Mouse (Mus musculus) heart, postnatal 0 days (tissue): ENCODE results near the gene 2700097O09Rik.

Experiments
- CTCF ChIP-seq: IDR thresholded peaks from 2 replicates; pipeline ENCODE4 v1.5.1; 2016; ENCODE audit warnings: antibody characterized with exemption, control low read depth, low read depth
- EP300 ChIP-seq: IDR thresholded peaks from 2 replicates; pipeline ENCODE4 v1.6.1; 2016; ENCODE audit warnings: antibody characterized with exemption, low read depth

DNA sequence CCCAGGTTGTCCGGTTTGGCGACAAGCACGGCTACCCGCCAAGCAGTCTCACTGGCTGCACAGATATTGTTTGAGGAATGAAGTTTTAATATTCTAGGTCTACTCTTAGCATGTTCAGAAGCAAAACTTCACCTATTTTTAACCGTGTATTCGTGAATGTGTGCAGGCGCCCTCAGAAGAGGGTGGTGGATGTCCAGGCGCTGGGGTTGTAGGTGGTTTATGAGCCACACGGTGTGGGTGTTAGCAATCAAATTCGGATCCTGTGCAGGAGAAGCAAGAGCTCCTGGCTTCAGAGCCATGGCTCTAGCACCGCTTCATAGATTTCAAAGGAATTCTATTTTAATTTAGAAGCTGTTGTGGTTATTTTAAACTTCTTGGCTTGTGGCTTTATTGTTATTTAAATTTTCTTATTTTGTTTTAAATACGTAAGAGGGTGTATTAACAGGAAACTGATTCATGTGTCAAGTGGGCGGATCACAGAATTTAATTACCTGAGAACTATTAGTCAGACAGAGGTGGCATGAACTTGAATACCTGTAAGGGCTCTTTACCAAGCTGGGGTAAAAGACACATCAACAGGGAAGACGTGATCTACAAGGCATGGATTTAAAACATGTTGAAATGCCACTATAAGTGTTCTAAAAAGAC, 72.4 kb downstream of the 2700097O09Rik start:
- TF ChIP-seq EP300, result no peak
- no peak for TF ChIP-seq CTCF
